Mouse (Mus musculus) thymus, postnatal 14 days (tissue): ENCODE results near the gene Drd4.
"Not testable (repeated sequence)": the region's sequence is repeated elsewhere in the genome, so short reads cannot be mapped to it uniquely, and the experiment has no call there.

Experiments used
- DNase-seq: peaks from one replicate; pipeline ENCODE4 v3.0.0; 2021

The Drd4 gene

DNA sequence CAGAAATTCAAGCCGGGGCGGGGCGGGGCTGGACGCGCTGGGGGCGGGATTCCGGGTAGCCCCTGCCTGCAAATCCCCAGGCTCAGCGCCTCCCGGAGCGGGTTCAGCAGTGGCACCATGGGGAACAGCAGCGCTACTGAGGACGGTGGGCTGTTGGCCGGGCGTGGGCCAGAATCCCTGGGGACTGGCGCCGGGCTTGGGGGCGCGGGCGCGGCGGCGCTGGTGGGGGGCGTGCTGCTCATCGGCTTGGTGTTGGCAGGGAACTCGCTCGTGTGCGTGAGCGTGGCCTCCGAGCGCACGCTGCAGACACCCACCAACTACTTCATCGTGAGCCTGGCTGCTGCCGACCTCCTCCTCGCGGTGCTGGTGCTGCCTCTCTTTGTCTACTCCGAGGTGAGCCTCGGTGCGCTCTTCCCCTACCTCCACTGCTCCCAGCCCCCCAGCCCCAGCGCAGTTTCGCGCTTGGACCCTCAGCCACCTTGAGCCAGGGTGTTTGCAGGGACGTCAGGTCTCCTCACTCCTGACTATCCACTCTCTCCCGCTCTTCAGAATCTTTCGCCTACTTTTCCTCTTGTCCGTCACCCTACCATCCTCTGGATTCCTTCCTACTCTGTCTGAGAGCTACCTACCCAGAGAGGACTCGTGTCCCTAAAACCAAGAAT, at the start of gene Drd4:
Drd4 (plus strand) TSS at position 86 of the 662 bp plus-strand sequence.
- DNase-seq = no peak

DNA sequence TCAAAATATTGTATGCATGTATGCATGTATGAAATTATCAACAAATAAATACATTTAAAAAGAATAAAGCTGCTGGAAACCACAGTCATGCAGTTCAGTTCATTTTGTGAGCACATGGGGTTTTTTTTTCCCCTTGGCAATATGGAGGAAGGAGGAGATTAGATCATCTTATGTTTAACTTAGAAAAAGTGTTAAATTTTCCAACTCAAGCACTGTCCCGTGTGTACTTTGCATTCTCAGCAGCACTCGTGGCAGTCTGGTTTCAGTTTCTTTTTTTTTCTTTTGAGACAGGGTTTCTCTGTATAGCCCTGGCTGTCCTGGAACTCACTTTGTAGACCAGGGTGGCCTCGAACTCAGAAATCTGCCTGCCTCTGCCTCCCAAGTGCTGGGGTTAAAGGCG, 41.3 kb upstream of the Drd4 start:
- not testable (repeated sequence) for DNase-seq

DNA sequence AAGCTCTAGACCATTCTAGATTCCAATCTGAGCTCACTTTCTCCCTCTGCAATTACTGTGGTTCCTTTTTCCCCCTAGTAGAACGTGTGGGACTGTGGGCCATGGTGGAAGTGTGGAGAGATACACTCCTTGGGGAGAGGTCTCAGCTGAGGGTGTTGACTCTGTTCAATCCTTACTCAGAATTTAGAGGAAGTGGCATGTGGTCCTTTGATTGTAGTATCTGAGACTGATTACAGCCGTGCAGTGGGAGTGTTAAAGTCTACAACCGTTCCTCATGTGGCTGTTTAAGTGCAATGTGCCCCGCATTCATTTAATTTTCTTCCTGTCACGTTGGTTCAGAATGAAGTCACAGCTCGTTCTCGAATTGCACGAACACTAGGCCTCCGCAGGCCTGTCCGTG, 35.6 kb upstream of the Drd4 start:
- DNase-seq = no peak

DNA sequence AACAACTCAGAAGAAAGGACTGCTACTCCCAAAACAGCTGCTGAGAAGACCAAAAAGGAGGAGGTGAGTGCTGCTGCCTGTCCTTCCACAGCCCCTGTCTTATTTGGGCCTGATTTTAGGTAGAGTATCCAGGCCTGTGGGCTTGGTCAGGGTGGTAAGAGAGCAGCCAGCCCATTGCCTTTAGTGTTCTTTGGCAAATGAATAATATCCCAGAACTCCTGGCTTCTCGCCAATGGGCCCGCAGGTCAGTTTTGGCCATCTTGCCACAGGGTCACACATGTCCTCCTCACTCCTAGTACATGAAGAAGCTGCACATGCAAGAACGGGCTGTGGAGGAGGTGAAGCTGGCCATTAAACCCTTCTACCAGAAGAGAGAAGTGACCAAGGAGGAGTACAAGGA, 30.3 kb upstream of the Drd4 start:
- no peak for DNase-seq

DNA sequence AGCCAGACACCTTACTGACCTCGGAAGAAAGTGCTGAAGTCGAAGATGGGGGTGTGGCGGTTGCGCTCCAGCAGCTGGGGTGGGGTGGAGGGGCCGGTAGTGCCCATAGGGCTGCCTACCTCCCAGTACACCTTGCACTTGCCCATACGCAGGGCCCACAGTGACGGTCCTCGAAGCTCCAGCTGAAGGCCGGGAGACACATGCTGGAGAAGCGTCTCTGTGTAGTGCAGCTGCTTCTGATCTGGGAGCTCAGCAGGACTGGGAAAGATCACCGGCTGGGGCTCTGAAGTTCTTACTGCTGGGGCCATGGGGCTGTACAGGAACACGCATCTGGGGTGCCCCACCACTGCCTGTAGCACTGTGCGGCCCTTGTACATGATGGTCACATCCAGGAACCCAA, 28.2 kb upstream of the Drd4 start:
- DNase-seq = no peak

DNA sequence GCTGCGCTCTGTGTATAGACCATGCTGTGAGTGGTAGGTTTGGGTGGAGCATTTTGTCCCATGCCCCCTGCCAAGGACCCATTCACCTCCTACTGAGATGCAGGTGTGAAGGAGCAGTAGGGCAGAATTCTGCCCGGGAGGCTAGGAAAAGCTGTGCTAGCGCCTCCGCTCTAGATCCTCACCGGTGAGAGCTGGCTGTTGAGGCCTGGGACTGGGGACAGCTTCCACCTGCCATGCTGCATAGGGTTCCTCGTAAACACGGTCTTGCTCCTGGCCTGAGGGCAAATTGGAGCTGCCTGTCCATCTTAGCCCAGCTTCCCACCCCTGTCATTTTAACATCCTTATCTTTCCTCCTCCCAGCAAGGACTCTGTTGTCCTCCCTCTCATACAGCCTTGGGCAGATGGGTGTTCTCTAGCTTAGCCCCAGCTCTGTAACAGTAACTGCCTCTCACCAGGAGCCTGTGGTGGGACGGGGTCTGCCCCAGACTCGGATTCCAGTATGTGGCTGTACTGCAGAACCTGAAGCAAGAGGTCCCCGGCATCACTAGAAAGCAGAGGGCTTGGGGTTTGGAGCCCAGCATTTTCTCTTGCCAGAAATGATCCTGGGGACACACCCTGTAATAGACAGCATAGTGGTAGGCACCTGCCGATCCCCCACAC, 27.6 kb upstream of the Drd4 start:
- DNase-seq = no peak

DNA sequence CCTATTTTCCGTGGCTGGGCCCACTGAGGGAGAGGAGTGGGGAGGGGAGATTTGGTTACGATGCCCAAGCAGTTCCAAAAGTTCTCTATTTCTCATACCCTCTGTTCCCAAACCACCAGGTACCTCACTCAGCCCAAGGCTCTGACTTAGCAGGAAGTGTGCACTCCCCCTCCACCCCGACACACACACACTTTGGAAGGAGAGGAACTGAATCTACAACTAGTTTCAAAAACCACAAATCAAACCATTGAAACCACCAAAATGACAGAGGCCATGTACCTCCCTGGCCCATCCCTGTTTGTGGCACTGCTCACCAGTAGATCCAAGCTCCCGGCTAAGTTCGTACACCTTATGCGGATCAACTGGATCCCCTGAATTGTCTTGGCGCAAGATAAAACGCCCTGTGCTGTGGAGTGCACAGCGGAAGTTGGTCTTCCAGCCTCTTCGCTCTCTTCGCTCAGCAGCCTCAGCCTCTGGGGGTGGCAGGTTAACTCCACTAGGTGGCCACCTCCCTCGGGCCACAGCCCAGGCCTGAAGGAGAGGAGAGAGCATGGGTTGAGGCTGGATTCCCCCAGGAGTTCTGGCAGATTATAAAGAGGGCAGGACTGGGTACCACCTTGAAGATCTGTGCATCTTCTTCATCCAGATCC, 26.9 kb upstream of the Drd4 start:
- DNase-seq = peak; percentile 81

DNA sequence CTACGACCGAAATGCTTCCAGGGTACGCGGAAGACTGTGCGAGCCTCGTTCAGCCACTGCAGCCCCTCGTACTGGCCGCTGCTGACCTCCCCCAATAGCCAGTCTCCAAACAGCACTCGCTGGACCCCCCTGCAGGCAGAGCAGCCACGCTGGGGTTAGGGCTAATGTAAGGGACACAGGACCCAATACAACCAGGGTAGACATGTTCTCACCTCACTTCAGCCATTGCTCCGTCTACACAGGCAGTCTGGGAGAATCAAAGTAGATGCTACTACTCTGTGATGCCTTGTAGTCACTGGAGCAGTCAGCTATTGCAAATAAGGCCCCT, 26.4 kb upstream of the Drd4 start:
- DNase-seq = no peak

DNA sequence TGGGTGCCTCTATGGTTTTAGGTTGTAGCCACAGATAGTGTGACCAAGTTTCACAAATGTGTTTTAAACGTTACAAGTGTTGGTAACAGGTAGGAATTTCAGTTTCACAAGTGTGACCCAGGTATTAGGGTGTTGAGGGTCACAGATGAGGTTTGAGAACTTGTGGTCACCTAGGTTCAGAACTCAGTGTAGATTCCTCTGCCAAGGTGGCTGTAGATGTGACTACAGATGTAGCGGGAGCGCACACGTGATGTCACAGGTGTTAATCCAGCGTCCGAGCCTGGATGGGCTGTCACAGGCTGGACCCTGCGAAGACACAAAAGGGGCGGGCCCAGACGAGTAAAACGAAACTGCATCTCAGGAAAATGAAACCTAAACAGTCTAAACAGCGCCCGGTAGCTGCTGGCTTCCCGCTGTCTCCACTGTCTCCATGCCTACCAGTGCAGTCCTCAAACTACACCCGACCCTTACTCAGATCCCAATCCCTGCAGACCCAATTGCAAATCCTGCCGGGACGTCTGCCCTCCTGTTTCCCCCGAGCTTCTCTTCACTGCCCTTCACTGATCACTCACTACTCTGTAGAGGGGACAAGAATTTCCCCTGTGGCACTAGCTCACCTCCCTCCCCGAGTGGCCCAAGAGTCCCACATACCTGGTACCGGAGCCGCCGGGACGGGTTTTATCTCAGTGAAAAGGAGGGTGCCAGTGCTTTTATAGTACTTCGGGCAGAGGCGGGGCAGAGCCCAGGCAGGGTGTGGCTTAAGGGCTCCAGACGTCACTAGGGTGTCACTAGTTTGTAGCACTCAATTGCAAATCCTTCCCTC, 25.9 kb upstream of the Drd4 start, which contains the start of gene Irf7:
Irf7 (minus strand) TSS at position 743 of the 823 bp plus-strand sequence.
- peak; percentile 78 for DNase-seq

DNA sequence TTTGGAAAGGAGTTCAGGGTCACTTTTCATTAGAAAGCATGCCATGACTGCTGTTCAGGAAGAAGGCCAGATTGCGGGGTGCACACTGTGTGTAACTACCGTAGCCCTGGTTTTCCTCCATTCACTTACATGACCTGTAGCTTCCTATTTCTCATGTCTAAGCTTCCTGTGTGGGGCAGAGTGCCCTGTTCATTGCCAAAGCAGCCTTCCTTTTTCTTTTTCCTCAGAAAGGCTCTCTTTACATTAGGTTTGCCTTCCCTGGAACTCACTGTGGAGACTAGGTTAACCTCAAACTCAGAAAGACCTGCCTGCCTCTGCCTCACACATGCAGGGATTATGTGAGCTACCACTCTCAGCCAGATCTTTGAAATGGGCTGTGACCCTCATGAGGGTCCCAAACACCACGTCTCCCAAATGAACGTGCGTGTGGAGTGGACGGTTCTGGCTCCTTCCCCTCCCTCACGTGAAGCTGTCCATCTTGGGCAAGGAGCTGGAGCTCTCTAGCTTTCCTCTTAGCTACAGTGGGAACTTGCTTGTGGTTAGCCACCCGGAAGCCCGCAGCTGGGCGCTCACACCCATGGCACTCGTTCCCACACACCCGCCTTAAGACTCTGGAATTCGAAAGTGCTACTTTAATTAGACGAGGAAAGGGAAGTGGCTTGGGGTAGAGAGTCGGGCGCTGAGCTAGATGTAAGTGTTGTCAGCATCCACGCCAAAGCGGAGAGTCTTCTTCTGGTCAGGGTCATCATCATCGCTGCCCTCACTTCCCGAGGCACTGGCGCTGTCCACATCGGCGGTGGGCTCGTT, 23.1 kb upstream of the Drd4 start:
- no peak for DNase-seq

DNA sequence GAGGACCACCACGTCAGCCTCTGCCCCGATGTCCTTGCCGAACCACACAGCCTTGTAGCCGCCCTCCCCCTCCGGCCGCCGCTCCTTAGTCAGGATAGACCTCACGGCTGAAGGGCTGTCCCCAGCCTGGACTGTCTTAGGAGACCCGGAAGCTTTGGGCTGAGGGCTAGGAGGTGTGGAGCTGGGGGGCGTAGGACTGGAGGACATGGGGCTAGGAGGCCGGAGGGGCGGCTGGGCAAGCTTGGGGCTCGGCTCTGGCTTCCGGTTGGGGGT, 22.6 kb upstream of the Drd4 start:
- no peak for DNase-seq

DNA sequence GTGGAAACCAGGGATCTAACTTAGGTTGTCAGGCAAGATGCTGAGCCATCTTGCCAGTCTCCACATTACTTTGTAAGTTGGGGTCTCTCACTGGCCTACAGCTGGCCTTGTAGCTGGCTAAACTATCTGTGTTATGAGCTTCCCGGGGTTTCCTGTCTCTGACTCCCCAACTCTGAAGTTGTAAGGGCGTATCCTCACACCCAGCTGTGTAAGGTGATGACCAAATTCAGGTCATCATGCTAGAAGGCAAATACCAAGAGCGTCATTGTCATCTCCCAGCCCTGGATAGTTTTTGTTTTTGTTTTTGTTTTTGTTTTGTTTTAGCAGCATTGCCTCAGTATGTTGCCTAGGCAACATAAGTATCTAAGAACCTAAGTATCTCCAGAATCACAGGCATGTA, 21.2 kb upstream of the Drd4 start:
- DNase-seq = no peak

DNA sequence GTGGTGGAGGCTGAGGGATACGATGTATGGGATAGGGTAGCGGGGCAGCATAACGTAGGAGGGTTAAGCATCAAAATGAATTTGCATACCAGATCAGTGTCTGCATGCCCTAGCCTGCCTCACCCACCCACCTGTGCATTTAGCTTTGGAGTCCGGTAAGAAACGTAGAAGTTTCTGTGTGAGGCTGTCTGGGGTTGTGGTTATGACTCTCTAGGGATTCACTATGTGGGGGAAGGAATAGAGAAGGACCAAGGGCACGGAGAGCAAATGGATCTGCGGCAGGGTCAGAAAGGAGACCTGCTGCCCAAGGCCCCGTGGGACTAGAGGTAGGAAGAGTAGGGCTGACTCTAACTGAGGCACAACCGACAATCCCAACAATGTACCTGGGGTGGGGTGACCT, 16.4 kb upstream of the Drd4 start:
- no peak for DNase-seq

DNA sequence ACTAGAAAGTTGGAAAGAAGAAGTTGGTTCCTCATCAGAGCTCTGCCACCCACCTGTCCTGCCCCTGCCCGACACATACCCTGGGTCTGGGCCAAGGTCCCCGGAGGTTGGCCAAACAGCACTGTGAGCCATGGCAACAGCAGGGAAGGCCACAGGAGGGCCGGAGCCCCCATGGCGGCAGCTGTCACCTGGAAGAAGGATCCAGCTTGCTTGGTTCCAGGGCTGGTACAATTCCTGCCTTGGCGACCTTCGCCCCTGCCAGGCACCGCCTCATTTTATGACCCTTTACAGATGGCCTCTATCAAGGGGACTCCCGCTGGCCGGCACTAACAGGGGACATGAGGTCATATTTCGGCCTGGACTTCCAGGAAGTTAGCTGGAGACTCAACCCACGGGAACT, 15.3 kb upstream of the Drd4 start, which contains the start of gene Cdhr5:
Cdhr5 (minus strand) TSS at position 241 of the 400 bp plus-strand sequence.
- DNase-seq = no peak

DNA sequence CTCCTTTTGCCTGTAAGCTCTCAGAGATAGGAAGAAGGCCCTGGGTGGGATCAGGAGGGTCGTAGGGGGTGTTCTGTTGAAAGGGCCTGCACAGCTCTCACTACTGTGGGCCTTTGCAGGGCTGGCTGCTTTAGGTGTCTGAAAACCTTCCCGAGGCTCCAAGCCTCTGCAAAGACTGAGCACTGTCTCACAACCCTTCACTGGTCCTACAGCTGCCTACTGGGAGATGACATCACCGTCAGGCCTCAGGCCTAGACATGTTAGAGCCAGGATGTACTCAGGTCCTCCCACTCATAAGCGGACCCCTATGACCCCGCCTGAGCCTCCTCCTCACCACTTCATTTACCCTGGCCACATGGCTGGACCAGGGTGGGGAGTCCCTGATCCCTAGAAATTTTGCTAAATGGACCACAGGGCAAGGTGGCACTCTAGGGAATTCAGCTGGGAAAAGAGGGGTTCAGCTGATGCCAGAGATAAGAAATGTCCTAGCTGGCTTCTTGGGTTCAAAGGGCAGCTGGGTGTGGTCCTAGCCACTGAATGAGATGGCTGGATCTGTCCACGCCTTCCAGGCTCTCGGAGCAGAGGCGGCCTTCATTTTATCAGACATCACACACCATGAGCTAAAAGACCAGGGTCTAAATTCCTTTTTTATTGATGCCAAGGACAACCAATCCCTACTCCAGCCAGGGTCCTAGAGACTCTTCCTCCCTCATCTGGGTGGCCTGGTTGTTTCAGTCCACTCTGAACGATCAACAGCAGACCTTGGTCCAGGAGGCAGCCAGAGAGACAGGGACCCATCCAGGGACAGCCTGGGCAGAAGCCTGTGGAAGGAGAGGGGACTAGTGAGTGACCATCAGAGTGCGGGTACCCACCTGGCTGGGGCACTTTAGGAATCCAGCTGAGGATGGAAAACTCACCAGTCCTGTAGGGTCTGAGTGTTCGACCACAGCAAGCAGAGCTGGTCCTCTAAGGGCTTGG, 13.8 kb upstream of the Drd4 start:
- DNase-seq = no peak

DNA sequence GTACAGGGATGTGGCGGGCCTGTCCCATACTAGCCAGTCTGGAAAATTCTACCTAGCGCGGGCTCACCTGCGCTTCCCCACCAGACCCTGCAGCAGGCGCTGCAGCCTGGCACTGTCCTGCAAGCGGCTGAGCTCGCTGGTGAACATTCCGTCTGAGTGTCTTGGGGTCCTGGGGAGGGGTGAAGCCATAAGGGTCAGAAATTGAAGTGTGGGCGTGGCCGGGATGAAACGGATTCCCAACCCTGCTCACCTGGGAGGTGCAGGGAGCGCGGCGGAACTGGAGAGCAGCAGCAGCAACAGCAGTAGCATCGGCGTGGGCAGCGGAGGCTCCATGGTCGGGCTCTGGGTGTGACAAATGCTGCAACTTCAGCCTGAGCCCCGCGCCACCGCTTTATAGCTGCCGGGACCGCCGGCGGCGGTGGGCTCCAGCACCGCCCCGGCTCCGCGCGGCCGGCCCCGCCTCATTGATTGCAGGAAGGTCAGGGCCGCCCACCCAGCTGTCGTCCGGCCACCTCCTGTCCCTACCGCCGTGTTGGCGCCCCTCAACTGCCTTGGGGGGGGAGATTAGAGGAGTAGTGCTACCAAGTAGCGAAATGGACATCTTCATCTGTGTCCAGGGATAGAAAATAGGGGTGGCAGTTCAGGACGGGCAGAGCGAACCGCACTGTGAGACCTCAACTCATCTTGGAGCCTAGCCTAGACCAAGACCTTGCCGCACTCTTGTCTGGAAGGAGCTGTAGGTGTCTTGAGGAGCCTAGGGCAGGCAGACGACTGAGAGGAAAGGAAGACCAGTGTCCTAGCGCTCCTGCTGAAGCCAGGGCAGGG, 12.8 kb upstream of the Drd4 start, which contains the start of gene Sct:
Sct (minus strand) TSS at position 368 of the 825 bp plus-strand sequence.
- no peak for DNase-seq

DNA sequence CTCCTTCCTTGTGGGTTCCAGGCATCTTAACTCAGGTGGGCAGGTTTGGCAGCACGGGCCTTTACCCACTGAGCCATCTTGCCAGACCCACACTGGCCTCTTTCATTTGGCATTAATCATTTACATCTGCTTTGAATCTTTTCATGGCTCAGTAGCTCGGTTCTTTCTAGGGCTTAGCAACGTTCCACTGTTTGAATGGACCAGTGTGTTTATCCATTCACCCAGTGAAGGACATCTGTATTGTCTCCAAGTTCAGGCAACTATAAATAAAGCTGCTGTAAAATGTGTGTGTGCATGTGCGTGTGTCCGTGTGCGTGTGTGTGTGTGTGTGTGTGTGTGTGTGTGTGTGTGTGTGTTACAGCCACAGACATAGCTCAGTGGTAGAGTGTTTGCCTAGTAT, 10.4 kb upstream of the Drd4 start:
- DNase-seq = no peak

DNA sequence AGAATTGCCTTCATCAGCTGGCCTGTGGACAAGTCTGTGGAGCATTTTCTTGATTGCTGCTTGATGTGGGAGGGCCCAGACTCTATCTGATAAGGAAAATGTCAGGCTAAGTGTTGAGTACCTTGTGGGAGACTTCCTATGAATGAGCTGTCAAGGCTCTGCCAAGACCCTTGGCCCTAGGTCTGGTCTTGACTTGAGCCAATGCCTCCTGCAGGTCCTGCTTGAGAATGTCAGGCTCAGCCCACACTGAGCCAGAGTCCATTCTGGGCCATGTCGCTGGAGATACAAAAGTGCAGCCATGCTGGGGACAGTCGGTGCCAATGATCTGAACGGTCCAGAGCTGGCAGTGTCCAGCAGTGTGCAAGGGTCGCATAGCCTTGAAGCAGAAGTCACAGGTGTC, 9.1 kb upstream of the Drd4 start:
- DNase-seq = no peak

DNA sequence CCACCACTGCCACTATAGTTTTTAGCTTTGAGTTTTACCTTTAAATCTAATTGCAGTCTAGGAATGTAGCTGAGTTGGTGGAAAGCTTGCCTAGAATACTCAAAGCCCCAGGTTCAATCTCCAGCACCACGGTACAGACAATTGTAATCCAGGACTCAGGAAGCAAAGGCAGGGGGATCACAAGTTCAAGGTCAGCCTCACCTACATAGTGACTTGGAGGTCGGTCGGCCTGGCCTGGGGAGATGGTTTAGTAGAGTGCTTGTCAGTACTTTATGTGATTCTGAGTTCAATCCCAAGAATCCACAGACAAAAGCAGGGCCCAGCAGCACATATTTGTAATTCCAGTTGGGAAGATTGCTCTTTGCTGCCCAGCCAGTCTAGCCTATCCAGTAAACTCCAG, 3.8 kb upstream of the Drd4 start:
- DNase-seq = no peak

DNA sequence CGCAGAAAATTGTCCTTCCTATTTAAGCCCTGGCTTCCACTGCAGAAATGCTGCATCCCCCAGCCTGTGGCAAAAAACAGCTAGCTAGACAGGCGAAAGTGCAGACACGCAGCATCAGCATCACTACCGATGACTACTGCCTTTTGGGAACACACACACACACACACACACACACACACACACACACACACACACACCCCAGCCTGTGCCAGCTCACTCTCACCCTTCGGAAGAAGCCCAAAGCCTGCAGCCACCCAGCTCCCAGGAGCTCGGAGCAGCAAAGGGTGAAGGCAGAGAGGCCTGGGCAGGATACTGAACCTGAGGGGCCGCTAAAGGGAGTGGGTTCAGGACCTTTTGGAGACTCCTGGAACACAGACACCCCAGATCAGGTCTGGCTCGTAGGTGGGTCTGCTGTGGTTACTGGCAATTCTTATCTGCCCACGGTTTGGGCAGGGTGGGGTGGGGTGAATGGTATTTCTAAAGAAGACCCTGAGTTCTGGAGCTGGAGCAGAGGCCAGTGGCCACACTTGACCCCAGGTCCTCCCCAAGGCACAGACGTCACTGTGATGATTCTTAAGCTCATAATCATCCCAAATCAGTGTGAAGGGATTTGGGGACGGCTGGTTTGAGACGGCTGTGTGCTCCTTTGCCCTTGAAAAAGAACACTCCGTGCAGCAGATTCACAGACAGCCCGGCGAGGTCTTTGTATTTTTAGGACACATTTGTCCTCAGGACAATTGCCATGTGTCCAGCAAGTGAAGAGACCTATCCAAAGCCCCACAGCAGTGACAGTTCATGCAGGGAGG, 980 bp downstream of the Drd4 start:
- no peak for DNase-seq
